Mouse (Mus musculus) forebrain, embryonic 10.5 days (tissue): Measurements from ENCODE around the gene Kidins220. TPM values are rescaled to one million over a fixed set of nuclear protein-coding genes. Genes with fewer than 3 reads are reported as not detected.

Source experiments
- DNase-seq: peaks from one replicate; pipeline ENCODE4 v3.0.0-alpha.2; 2017; ENCODE audit warnings: low spot score; ENCODE audit errors: extremely low spot score
- H3K27ac ChIP-seq: fragments of 300-500 bp; sonication (generic); 2 replicates; pipeline ENCODE4 v1.5.1; 2016; ENCODE audit warnings: mild to moderate bottlenecking
- H3K27me3 ChIP-seq: fragments of 300-500 bp; sonication (generic); 2 replicates; pipeline ENCODE4 v1.6.1; 2016; ENCODE audit warnings: mild to moderate bottlenecking; ENCODE audit not compliant: poor library complexity, severe bottlenecking
- H3K36me3 ChIP-seq: fragments of 300-500 bp; sonication (generic); replicated peaks from 2 replicates; pipeline ENCODE4 v1.6.1; 2016; ENCODE audit warnings: mild to moderate bottlenecking, moderate library complexity
- H3K4me1 ChIP-seq: fragments of 300-500 bp; sonication (generic); 2 replicates; pipeline ENCODE4 v1.6.1; 2016
- H3K4me3 ChIP-seq: fragments of 300-500 bp; sonication (generic); 2 replicates; pipeline ENCODE4 v1.5.1; 2016; ENCODE audit warnings: mild to moderate bottlenecking, moderate library complexity
- H3K9me3 ChIP-seq: fragments of 300-500 bp; sonication (generic); 2 replicates; pipeline ENCODE4 v1.6.1; 2016; ENCODE audit warnings: mild to moderate bottlenecking, moderate library complexity
- WGBS: fragments of 180-500 bp; shearing (Covaris S2); methylation state at CpG from one replicate; pipeline ENCODE4 v1.1.7; 2016; 5-methylcytosine and 5-hydroxymethylcytosine counted together
- polyA plus RNA-seq: library from polyadenylated mRNA; unstranded; fragments of >200 nt; fragmentation: Nextera tagmentation; extraction: Ambion mirVana; gene quantifications from 2 replicates; pipeline ENCODE4 v1.2.1, GENCODE M21; 2016

Kidins220 gene
- polyA plus RNA-seq, 1 experiment from 2014 or later = 20.0 TPM

DNA sequence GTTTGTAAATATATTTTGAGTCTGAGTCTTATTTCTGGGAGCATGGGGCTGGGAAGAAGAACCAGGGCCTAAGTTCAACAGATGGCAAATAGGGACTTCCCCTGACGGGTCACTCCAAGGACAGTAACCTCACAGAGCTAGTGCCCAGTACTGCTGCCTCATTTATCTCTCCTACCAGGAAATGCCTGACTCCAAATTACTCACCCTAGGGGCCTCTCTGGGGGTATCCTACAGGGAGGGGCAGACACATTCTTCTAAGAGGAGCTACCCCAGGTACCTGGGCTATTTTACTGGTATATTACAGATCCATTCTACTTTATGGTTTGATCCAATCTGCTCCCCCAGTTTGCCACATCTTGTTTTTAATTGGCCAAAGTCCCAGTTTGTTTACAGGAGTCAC, 114.7 kb downstream of the Kidins220 start:
- Histone ChIP-seq H3K9me3 (no peaks in the 10 kb centered on the region), H3K4me1 (peaks cover 27% of the 10 kb centered on the region), H3K27me3 (peaks cover 14% of the 10 kb centered on the region), H3K4me3 (no peak overlapping the region), H3K27ac (no peak overlapping the region), H3K36me3 (peaks cover 3% of the 10 kb centered on the region; the same call in 1 of the 2 replicates)
- 67% methylated on average over 1 of the region's 1 CpGs for WGBS
- DNase-seq = no peak

DNA sequence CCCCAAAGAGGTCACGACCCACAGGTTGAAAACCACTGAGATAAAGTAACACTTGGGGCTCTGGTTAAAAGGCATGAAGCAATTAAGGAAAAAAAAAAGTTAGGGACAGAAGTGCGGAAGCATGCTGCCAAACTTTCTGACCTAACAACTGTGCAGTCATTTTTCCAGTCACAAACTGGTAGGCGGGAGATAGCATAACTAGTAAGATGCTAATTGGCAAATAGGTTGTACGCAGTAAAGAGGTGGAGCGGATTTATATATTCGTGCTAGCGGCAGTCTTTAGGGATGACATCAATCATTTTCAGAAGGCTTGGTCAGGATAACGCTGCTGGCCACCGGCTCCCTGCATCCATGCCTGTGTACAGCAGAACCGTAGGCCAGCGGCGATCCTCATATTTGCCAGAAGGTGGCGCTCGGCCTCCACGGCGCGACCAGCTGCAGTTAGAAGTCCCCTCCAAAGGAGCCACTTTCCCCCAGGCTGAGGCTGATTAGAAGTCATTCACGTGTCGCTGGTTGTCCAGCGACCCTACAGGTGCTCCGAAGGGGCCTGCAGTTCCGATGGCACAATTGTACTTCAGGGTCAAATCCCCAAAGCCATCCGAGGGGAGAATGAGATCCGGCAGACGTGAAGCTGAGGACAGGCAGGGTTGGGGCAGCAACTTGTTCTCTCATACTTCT, 117.4 kb downstream of the Kidins220 start:
- Histone ChIP-seq H3K4me3 (peak overlapping the region; percentile 78), H3K4me1 (peaks cover 38% of the 10 kb centered on the region), H3K36me3 (peaks cover 3% of the 10 kb centered on the region; the same call in 1 of the 2 replicates), H3K27me3 (peaks cover 14% of the 10 kb centered on the region), H3K27ac (peak overlapping the region; percentile 75), H3K9me3 (no peaks in the 10 kb centered on the region)
- DNase-seq = peak; percentile 91
- 9% methylated on average over 25 of the region's 25 CpGs for WGBS

DNA sequence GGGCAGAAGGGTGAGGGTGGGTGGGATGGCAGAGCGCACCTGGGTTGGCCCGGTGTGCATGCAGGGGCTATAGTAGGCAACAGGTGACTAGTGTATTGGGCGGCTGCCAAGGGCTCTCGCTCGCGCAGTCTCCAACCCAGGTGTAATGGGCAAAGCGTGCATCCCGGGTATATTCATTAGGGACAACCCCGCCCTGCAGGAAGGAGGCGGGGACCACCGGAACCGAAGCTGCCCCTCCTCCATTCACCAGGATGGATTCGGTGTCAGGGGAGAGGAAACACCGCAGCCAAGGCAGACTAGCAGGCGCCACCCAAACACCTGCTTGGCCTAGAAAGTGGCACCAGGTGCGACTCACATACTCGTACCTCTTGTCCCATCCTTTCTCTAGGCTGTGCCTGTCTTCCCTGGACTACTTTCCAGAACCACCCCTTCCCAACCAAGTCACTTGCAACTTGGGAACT, 118.1 kb downstream of the Kidins220 start:
- peak overlapping the region; percentile 78 for H3K4me3 ChIP-seq
- no peaks in the 10 kb centered on the region for H3K9me3 ChIP-seq
- H3K4me1 ChIP-seq = peaks cover 43% of the 10 kb centered on the region
- H3K27ac ChIP-seq = peak overlapping the region; percentile 75
- H3K36me3 ChIP-seq = peaks cover 3% of the 10 kb centered on the region; the same call in 1 of the 2 replicates
- H3K27me3 ChIP-seq = peaks cover 14% of the 10 kb centered on the region
- WGBS = 1% methylated on average over 17 of the region's 17 CpGs
- peak; percentile 39 for DNase-seq

DNA sequence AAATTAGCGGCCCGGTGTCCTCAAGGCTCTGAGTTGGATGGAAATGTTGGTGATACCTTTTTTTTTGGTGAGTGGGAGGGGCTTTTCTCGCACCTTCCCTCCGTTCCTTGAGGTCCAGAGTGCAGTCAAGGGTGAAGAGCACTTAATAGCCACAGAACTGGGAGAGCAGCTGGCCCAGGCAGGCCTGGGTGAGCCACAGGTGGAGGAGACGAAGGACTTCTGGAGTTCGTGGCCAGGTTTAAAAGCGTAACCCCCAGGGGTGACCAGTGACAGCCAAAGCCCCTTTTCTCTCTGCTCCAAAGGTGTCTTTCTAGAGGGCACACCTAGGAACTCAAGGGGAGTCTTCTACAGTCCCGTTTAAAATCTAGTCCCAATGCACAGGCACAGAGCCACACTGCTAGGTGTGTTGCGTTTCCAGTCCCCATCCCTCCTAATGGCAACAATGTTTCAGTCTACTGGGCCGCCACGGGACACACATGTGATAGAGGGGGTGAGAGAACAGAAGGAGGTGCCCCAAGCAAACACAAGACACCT, 118.6 kb downstream of the Kidins220 start:
- DNase-seq = no peak
- H3K4me3 ChIP-seq = peak overlapping the region; percentile 78
- H3K9me3 ChIP-seq = no peaks in the 10 kb centered on the region
- 19% methylated on average over 11 of the region's 11 CpGs for WGBS
- peaks cover 49% of the 10 kb centered on the region for H3K4me1 ChIP-seq
- peaks cover 3% of the 10 kb centered on the region; the same call in 1 of the 2 replicates for H3K36me3 ChIP-seq
- H3K27me3 ChIP-seq = peaks cover 14% of the 10 kb centered on the region
- H3K27ac ChIP-seq = peak overlapping the region; percentile 56

DNA sequence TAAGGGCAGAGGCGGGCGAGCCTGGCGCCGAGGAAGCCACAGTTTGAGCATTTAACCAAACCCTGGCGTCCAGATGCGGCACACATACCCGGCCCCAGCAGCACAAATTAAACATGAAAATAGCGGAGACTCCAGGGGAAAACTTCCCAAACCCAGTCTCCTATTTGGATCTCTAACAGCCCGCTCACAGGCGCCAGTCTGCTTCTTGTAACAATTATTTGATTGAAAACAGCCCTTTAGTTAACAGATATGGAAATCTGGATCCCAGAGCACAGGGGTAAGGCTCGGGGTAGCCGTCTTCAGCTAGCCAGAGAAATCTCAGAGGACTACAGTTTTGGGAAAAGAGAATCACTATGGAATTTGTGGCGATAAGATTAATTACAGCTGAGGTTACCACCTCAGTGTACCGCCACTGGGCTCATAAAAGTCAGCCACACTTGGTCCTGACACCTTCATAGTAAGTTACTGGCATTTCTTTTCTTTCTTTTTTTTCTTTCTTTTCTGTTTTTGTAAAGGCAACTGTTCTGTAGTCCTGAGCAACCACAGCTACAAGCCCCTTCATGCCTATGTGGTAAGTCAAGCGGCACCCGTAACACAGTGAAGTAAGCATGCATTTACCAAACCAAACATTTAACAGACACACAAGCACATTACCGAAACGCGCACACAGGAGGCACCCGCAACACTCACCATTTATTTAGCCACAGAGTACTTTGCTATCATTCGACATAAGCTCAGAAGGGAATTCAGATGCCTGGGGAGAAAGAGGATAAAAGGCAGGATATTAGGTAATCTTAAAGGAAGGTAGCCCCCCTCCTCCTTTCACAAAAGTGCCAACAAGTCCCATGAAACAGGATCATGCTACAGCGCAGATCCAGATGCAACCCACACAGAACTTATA, 120.1 kb downstream of the Kidins220 start:
- peak overlapping the region; percentile 78 for H3K4me3 ChIP-seq
- no peaks in the 10 kb centered on the region for H3K9me3 ChIP-seq
- peaks cover 14% of the 10 kb centered on the region for H3K27me3 ChIP-seq
- under 1% methylated on average over 22 of the region's 22 CpGs for WGBS
- H3K27ac ChIP-seq = peak overlapping the region; percentile 97
- H3K36me3 ChIP-seq = peaks cover 3% of the 10 kb centered on the region; the same call in 1 of the 2 replicates
- H3K4me1 ChIP-seq = peaks cover 64% of the 10 kb centered on the region
- DNase-seq = peak; percentile 23

- peak overlapping the region; percentile 97 for H3K27ac ChIP-seq
- H3K27me3 ChIP-seq = peaks cover 14% of the 10 kb centered on the region
- peaks cover 69% of the 10 kb centered on the region for H3K4me1 ChIP-seq
- no peaks in the 10 kb centered on the region for H3K9me3 ChIP-seq
- H3K4me3 ChIP-seq = peak overlapping the region; percentile 78
- peaks cover 3% of the 10 kb centered on the region; the same call in 1 of the 2 replicates for H3K36me3 ChIP-seq
- no peak for DNase-seq
- 0% methylated on average over 19 of the region's 19 CpGs for WGBS
These were observed 120.8 kb downstream of the Kidins220 start for GRCm38 (mm10) chr12:25095538-25095937.

- WGBS = under 1% methylated on average over 41 of the region's 41 CpGs
These were observed 121.4 kb downstream of the Kidins220 start for GRCm38 (mm10) chr12:25095974-25096639.

GRCm38 (mm10) chr12:25096640-25097051, 121.9 kb downstream of the Kidins220 start:
- Histone ChIP-seq H3K27ac (peak overlapping the region; percentile 97), H3K27me3 (peaks cover 14% of the 10 kb centered on the region), H3K9me3 (no peaks in the 10 kb centered on the region), H3K4me3 (peak overlapping the region; percentile 78), H3K4me1 (peaks cover 80% of the 10 kb centered on the region), H3K36me3 (peaks cover 3% of the 10 kb centered on the region; the same call in 1 of the 2 replicates)
- DNase-seq = no peak
- WGBS = under 1% methylated on average over 15 of the region's 15 CpGs

More at GRCm38 (mm10) chr12:25095974-25096639, 121.4 kb downstream of the Kidins220 start:
- peaks cover 14% of the 10 kb centered on the region for H3K27me3 ChIP-seq
- peaks cover 3% of the 10 kb centered on the region; the same call in 1 of the 2 replicates for H3K36me3 ChIP-seq
- peak overlapping the region; percentile 97 for H3K27ac ChIP-seq
- peak overlapping the region; percentile 78 for H3K4me3 ChIP-seq
- peak; percentile 95 for DNase-seq
- no peaks in the 10 kb centered on the region for H3K9me3 ChIP-seq
- peaks cover 75% of the 10 kb centered on the region for H3K4me1 ChIP-seq

DNA sequence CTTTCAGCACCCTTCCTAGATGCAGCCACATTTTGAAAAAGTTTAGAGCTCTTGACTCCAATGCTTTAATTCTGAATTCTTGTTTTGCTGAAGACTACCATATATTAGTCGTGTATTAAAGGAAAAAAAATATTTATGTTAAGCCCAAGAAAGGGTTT, 122.2 kb downstream of the Kidins220 start, which contains the start of gene Id2:
TSS of gene Id2 (minus strand) at position 89 of the 158 bp plus-strand sequence.
- 2% methylated on average over 1 of the region's 1 CpGs for WGBS

DNA sequence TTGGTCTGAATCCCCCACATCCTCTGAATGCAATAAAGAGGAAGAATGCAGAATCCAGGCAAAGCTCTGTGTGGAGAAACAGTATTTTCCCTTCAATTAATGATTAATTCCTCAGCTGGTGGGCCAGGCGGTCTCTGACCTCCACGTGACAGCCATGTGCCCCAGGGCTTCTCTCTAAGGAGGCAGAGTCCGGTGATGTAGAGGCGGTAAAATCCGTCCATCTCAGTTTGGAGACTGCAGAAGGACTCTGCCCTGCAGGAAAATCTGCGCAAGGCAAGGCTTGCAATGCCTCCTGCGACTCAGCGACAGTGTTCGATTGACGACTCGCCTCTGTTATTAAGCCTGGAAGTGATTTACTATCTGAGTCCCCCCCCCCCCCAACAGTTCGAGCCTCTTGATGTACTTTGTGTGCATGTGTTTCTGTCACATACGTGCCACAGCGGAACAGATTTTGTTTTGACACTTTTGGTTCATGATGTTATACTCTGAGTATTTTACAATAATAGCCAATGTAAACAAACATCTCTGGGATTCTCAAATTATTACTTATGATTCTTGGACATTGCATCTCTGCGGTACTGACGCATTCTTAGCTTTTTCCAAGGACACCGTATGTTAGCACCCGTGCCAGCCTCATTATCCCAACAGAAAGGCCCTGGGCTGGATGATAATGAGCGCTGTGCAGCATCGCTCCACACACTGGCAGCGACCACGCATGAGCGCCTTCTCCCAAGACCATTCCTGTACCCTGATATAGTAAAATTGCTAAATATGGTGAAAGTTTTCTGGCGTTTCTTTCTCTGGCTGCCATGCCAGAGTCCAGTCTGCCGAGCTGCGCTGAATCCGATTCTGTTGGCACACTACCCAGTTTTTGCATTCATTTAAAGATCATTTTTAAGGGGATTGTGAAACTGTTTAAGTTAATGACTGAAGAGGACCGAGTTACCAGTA, 122.8 kb downstream of the Kidins220 start:
- H3K9me3 ChIP-seq = no peaks in the 10 kb centered on the region
- peaks cover 13% of the 10 kb centered on the region for H3K27me3 ChIP-seq
- H3K27ac ChIP-seq = peak overlapping the region; percentile 97
- H3K4me3 ChIP-seq = peak overlapping the region; percentile 78
- WGBS = 3% methylated on average over 28 of the region's 28 CpGs
- peaks cover 3% of the 10 kb centered on the region; the same call in 1 of the 2 replicates for H3K36me3 ChIP-seq
- peaks cover 73% of the 10 kb centered on the region for H3K4me1 ChIP-seq
- peak; percentile 69 for DNase-seq

More for the DNA sequence above, 122.2 kb downstream of the Kidins220 start, which contains the start of gene Id2:
- peak within 1 kb of the TSS; percentile 78 for H3K4me3 ChIP-seq
- peaks cover 14% of the 10 kb centered on the region for H3K27me3 ChIP-seq
- H3K4me1 ChIP-seq = peaks cover 79% of the 10 kb centered on the region
- H3K27ac ChIP-seq = peak within 1 kb of the TSS; percentile 97
- H3K9me3 ChIP-seq = no peaks in the 10 kb centered on the region
- DNase-seq = no peak
- H3K36me3 ChIP-seq = peaks cover 3% of the 10 kb centered on the region; the same call in 1 of the 2 replicates

GRCm38 (mm10) chr12:25098161-25098550, 123.4 kb downstream of the Kidins220 start:
- Histone ChIP-seq H3K27me3 (peaks cover 10% of the 10 kb centered on the region), H3K4me3 (peak overlapping the region; percentile 78), H3K27ac (peak overlapping the region; percentile 97), H3K9me3 (no peaks in the 10 kb centered on the region), H3K36me3 (peaks cover 3% of the 10 kb centered on the region; the same call in 1 of the 2 replicates), H3K4me1 (peaks cover 66% of the 10 kb centered on the region)
- WGBS = 2% methylated on average over 8 of the region's 10 CpGs
- no peak for DNase-seq
